Mouse (Mus musculus) layer of hippocampus, postnatal 25 days (tissue): ENCODE data around the gene Znrd1. TPM values are rescaled to one million over a fixed set of nuclear protein-coding genes. Genes with fewer than 3 reads are reported as not detected.
A peak's percentile ranks its signal among the peaks of the same experiment; 100 is the strongest.

ENCODE experiments used
- DNase-seq, 2 experiments: peaks; one replicate each; pipeline ENCODE4 v3.0.0; 2022; ENCODE audit warnings: mixed read lengths in 2 of 2, low spot score in 1 of 2; ENCODE audit errors: extremely low spot score in 1 of 2
- total RNA-seq, 2 experiments: library from RNA; stranded (reverse); gene quantifications; 2 replicates each; pipeline ENCODE4 v1.2.3; 2021

Gene Znrd1
- total RNA-seq, 2 experiments from 2014 or later = 36.1 to 39.9 TPM

GRCm38 (mm10) chr17:36971172-36971850 lies 13.0 kb upstream of the Znrd1 start:
- no peak for DNase-seq

GRCm38 (mm10) chr17:36970316-36970890 lies 12.0 kb upstream of the Znrd1 start:
- no peak for DNase-seq

- no peak for DNase-seq
These were observed 8.5 kb upstream of the Znrd1 start for GRCm38 (mm10) chr17:36966875-36967274.

- no peak for DNase-seq
These were observed 2.8 kb upstream of the Znrd1 start for GRCm38 (mm10) chr17:36961125-36961524.

- DNase-seq = no peak
These were observed 525 bp upstream of the Znrd1 start for GRCm38 (mm10) chr17:36958884-36959283.

- DNase-seq = no peak
These were observed 5.3 kb downstream of the Znrd1 start for GRCm38 (mm10) chr17:36953062-36953461.

- DNase-seq = no peak
These were observed 5.7 kb downstream of the Znrd1 start for GRCm38 (mm10) chr17:36952631-36953030.

GRCm38 (mm10) chr17:36950981-36951947 lies 7.1 kb downstream of the Znrd1 start, which contains the start of gene Ppp1r11:
Gene Ppp1r11 (minus strand): TSS chr17:36951741.
- peak; percentile 84 to 89 for DNase-seq

- DNase-seq = no peak
These were observed 9.1 kb downstream of the Znrd1 start for GRCm38 (mm10) chr17:36949265-36949664.

GRCm38 (mm10) chr17:36948286-36948685 lies 10.1 kb downstream of the Znrd1 start:
- DNase-seq = no peak

- DNase-seq = peak; percentile 52 to 63
These were observed 11.1 kb downstream of the Znrd1 start for GRCm38 (mm10) chr17:36947051-36947819.

GRCm38 (mm10) chr17:36944121-36944775 lies 14.1 kb downstream of the Znrd1 start:
- no peak for DNase-seq

GRCm38 (mm10) chr17:36943691-36944090 lies 14.7 kb downstream of the Znrd1 start:
- DNase-seq = no peak

- peak in 1 of 2 experiments; percentile 21 for DNase-seq
These were observed 15.4 kb downstream of the Znrd1 start, which contains the start of gene Rnf39 for GRCm38 (mm10) chr17:36942791-36943471. Gene Rnf39 (plus strand): TSS chr17:36942918.

- peak in 1 of 2 experiments; percentile 25 for DNase-seq
These were observed 16.0 kb downstream of the Znrd1 start for GRCm38 (mm10) chr17:36942391-36942790.

GRCm38 (mm10) chr17:36938056-36938455 lies 20.3 kb downstream of the Znrd1 start:
- no peak for DNase-seq

- no peak for DNase-seq
These were observed 26.6 kb downstream of the Znrd1 start for GRCm38 (mm10) chr17:36931806-36932205.

- no peak for DNase-seq
These were observed 27.2 kb downstream of the Znrd1 start for GRCm38 (mm10) chr17:36931130-36931529.

- no peak for DNase-seq
These were observed 28.1 kb downstream of the Znrd1 start for GRCm38 (mm10) chr17:36930233-36930632.
